Mouse (Mus musculus) myocyte (in vitro differentiated cells): ENCODE results near the gene Gcm1. TPM values are rescaled to one million over a fixed set of nuclear protein-coding genes. Genes with fewer than 3 reads are reported as not detected.

ENCODE experiments used
- H3K27me3 ChIP-seq: one replicate; pipeline ENCODE4 v1.6.1; 2011; ENCODE audit not compliant: control insufficient read depth, insufficient read depth, insufficient read length
- H3K36me3 ChIP-seq: one replicate; pipeline ENCODE4 v1.6.1; 2011; ENCODE audit not compliant: control insufficient read depth, insufficient read depth
- H3K4me2 ChIP-seq: one replicate; pipeline ENCODE4 v1.6.1; 2011; ENCODE audit warnings: low read depth, control low read depth
- H3K4me3 ChIP-seq: one replicate; pipeline ENCODE4 v1.5.1; 2011; ENCODE audit warnings: mild to moderate bottlenecking, control low read depth, moderate library complexity
- H3K79me2 ChIP-seq: one replicate; pipeline ENCODE4 v1.6.1; 2011; ENCODE audit not compliant: control insufficient read depth, insufficient read depth
- H3ac ChIP-seq: one replicate; pipeline ENCODE4 v1.6.1; 2011; ENCODE audit not compliant: control insufficient read depth, insufficient read length
- CEBPB ChIP-seq: IDR thresholded peaks from 2 replicates; pipeline ENCODE4 v1.6.1; 2011; ENCODE audit warnings: mild to moderate bottlenecking, moderate library complexity; ENCODE audit not compliant: poor library complexity, insufficient read depth, severe bottlenecking
- E2F4 ChIP-seq: IDR thresholded peaks from one replicate; pipeline ENCODE4 v1.6.1; 2011; ENCODE audit warnings: mild to moderate bottlenecking, control low read depth, moderate library complexity; ENCODE audit not compliant: insufficient read depth
- MAX ChIP-seq: IDR thresholded peaks from one replicate; pipeline ENCODE4 v1.6.1; 2011; ENCODE audit warnings: low read depth, mild to moderate bottlenecking, control low read depth
- MYOD1 ChIP-seq, 3 experiments: IDR thresholded peaks; one replicate each; pipeline ENCODE4 v1.6.1; 2011; ENCODE audit warnings: control low read depth in 2 of 3, low read depth in 2 of 3, mild to moderate bottlenecking in 2 of 3, moderate library complexity in 1 of 3; ENCODE audit not compliant: insufficient read length in 2 of 3, control insufficient read depth in 1 of 3
- MYOG ChIP-seq, 3 experiments: IDR thresholded peaks; one replicate each; pipeline ENCODE4 v1.6.1; 2011; ENCODE audit warnings: control low read depth in 2 of 3, low read depth in 2 of 3, mild to moderate bottlenecking in 2 of 3; ENCODE audit not compliant: insufficient read length in 2 of 3, control insufficient read depth in 1 of 3, insufficient read depth in 1 of 3
- POLR2A ChIP-seq: IDR thresholded peaks from one replicate; pipeline ENCODE4 v1.6.1; 2011; ENCODE audit warnings: low read depth, mild to moderate bottlenecking, control low read depth, moderate library complexity; ENCODE audit not compliant: insufficient read length
- POLR2AphosphoS2 ChIP-seq: IDR thresholded peaks from one replicate; pipeline ENCODE4 v1.6.1; 2011; ENCODE audit warnings: low read depth, control low read depth; ENCODE audit not compliant: insufficient read length
- REST ChIP-seq: IDR thresholded peaks from one replicate; pipeline ENCODE4 v1.6.1; 2011; ENCODE audit warnings: mild to moderate bottlenecking, control low read depth, moderate library complexity; ENCODE audit not compliant: insufficient read depth, insufficient read length
- SRF ChIP-seq: IDR thresholded peaks from one replicate; pipeline ENCODE4 v1.6.1; 2011; ENCODE audit warnings: low read depth; ENCODE audit not compliant: control insufficient read depth, insufficient read length
- TCF12 ChIP-seq: IDR thresholded peaks from one replicate; pipeline ENCODE4 v1.6.1; 2011; ENCODE audit warnings: mild to moderate bottlenecking, control low read depth; ENCODE audit not compliant: poor library complexity, insufficient read depth, severe bottlenecking
- TCF3 ChIP-seq: IDR thresholded peaks from one replicate; pipeline ENCODE4 v1.6.1; 2011; ENCODE audit warnings: low read depth, control low read depth; ENCODE audit not compliant: insufficient read length
- USF1 ChIP-seq: IDR thresholded peaks from one replicate; pipeline ENCODE4 v1.6.1; 2011; ENCODE audit warnings: low read depth, mild to moderate bottlenecking, control low read depth, moderate library complexity
- polyA plus RNA-seq: library from polyadenylated mRNA; unstranded; fragments of >200 nt; fragmentation: generic; extraction: Trizol; gene quantifications from one replicate; pipeline ENCODE4 v1.2.1, GENCODE M21; 2012; ENCODE audit warnings: missing spikeins

The Gcm1 gene
- polyA plus RNA-seq, 1 experiment, result not detected

GRCm38 (mm10) chr9:78084341-78084740 lies 32.6 kb downstream of the Gcm1 start:
- no peaks in the 10 kb centered on the region for H3K79me2 ChIP-seq
- no peak overlapping the region for H3K4me3 ChIP-seq
- TF ChIP-seq CEBPB, result no peak
- no peak for TF ChIP-seq E2F4
- TF ChIP-seq TCF3, result no peak
- no peak for TF ChIP-seq MYOG (IDR thresholded peaks at IDR 0.05; ENCODE audit: control insufficient read depth in 1 of 3, insufficient read depth in 1 of 3, insufficient read length in 2 of 3, low read depth in 2 of 3)
- TF ChIP-seq USF1, result no peak
- TF ChIP-seq MYOD1 (IDR thresholded peaks at IDR 0.05; ENCODE audit: control insufficient read depth in 1 of 3, insufficient read length in 2 of 3, low read depth in 2 of 3), result no peak
- TF ChIP-seq POLR2A, result no peak
- no peak for TF ChIP-seq MAX
- TF ChIP-seq SRF, result no peak
- TF ChIP-seq TCF12, result no peak
- TF ChIP-seq POLR2AphosphoS2, result no peak
- TF ChIP-seq REST, result no peak
- H3ac ChIP-seq, result no peak overlapping the region
- no peak overlapping the region for H3K4me2 ChIP-seq
- H3K27me3 ChIP-seq, result no peaks in the 10 kb centered on the region
- H3K36me3 ChIP-seq, result peaks cover 40% of the 10 kb centered on the region

GRCm38 (mm10) chr9:78085722-78086287 lies 34.1 kb downstream of the Gcm1 start:
- H3K36me3 ChIP-seq, result peaks cover 41% of the 10 kb centered on the region
- H3K4me2 ChIP-seq, result no peak overlapping the region
- H3K27me3 ChIP-seq, result no peaks in the 10 kb centered on the region
- TF ChIP-seq MYOG (IDR thresholded peaks at IDR 0.05; ENCODE audit: control insufficient read depth in 1 of 3, insufficient read depth in 1 of 3, insufficient read length in 2 of 3, low read depth in 2 of 3), result no peak
- no peak for TF ChIP-seq E2F4
- no peak for TF ChIP-seq TCF12
- TF ChIP-seq TCF3, result no peak
- no peak for TF ChIP-seq USF1
- TF ChIP-seq SRF, result no peak
- TF ChIP-seq POLR2A, result no peak
- no peak for TF ChIP-seq CEBPB
- no peak for TF ChIP-seq REST
- no peak for TF ChIP-seq POLR2AphosphoS2
- TF ChIP-seq MAX, result no peak
- no peak overlapping the region for H3K4me3 ChIP-seq
- no peak overlapping the region for H3ac ChIP-seq
- no peaks in the 10 kb centered on the region for H3K79me2 ChIP-seq

DNA sequence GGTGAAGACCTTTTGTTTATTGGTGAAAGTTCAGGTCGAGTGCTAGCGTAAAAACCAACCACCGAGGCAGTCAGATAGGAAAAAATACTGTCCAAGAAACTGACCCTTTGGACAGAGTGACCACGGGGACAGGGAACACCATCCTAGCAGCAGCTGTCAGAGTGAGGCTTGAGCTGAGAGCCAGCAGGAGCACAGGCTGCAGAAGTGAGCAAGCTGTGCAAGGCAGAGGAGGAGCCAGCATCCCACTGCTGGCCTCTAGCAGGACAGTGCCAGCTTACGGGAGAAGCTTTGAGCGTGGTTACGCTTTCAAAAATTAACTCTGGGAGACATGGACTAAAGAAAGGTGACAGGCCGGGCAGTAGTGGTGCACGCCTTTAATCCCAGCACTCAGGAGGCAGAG lies 36.0 kb downstream of the Gcm1 start:
- Histone ChIP-seq H3K27me3 (no peaks in the 10 kb centered on the region), H3K4me3 (no peak overlapping the region), H3ac (no peak overlapping the region), H3K4me2 (no peak overlapping the region), H3K36me3 (peaks cover 39% of the 10 kb centered on the region), H3K79me2 (no peaks in the 10 kb centered on the region)
- TF ChIP-seq USF1, result no peak
- no peak for TF ChIP-seq MYOG (IDR thresholded peaks at IDR 0.05; ENCODE audit: control insufficient read depth in 1 of 3, insufficient read depth in 1 of 3, insufficient read length in 2 of 3, low read depth in 2 of 3)
- no peak for TF ChIP-seq TCF3
- no peak for TF ChIP-seq POLR2AphosphoS2
- no peak for TF ChIP-seq MYOD1 (IDR thresholded peaks at IDR 0.05; ENCODE audit: control insufficient read depth in 1 of 3, insufficient read length in 2 of 3, low read depth in 2 of 3)
- TF ChIP-seq POLR2A, result no peak

- H3ac ChIP-seq, result no peak overlapping the region
- peaks cover 44% of the 10 kb centered on the region for H3K36me3 ChIP-seq
Measured at GRCm38 (mm10) chr9:78088521-78088920, 36.8 kb downstream of the Gcm1 start.

GRCm38 (mm10) chr9:78088971-78089370 lies 37.2 kb downstream of the Gcm1 start:
- Histone ChIP-seq H3K4me2 (no peak overlapping the region), H3K36me3 (peaks cover 44% of the 10 kb centered on the region), H3ac (no peak overlapping the region), H3K4me3 (no peak overlapping the region), H3K27me3 (no peaks in the 10 kb centered on the region), H3K79me2 (no peaks in the 10 kb centered on the region)
- no peak for TF ChIP-seq MYOD1 (IDR thresholded peaks at IDR 0.05; ENCODE audit: control insufficient read depth in 1 of 3, insufficient read length in 2 of 3, low read depth in 2 of 3)
- TF ChIP-seq TCF12, result no peak
- no peak for TF ChIP-seq MAX
- TF ChIP-seq POLR2AphosphoS2, result no peak
- TF ChIP-seq TCF3, result no peak
- TF ChIP-seq SRF, result no peak
- no peak for TF ChIP-seq USF1
- no peak for TF ChIP-seq CEBPB
- TF ChIP-seq REST, result no peak
- TF ChIP-seq POLR2A, result no peak
- TF ChIP-seq E2F4, result no peak
- no peak for TF ChIP-seq MYOG (IDR thresholded peaks at IDR 0.05; ENCODE audit: control insufficient read depth in 1 of 3, insufficient read depth in 1 of 3, insufficient read length in 2 of 3, low read depth in 2 of 3)

More at GRCm38 (mm10) chr9:78088521-78088920, 36.8 kb downstream of the Gcm1 start:
- TF ChIP-seq MYOG (IDR thresholded peaks at IDR 0.05; ENCODE audit: control insufficient read depth in 1 of 3, insufficient read depth in 1 of 3, insufficient read length in 2 of 3, low read depth in 2 of 3) (no peak), REST (no peak), POLR2AphosphoS2 (no peak), SRF (no peak), MAX (no peak), POLR2A (no peak), E2F4 (no peak), TCF12 (no peak), TCF3 (no peak), CEBPB (no peak), MYOD1 (IDR thresholded peaks at IDR 0.05; ENCODE audit: control insufficient read depth in 1 of 3, insufficient read length in 2 of 3, low read depth in 2 of 3) (no peak), USF1 (no peak)
- no peak overlapping the region for H3K4me2 ChIP-seq
- H3K79me2 ChIP-seq, result no peaks in the 10 kb centered on the region
- no peak overlapping the region for H3K4me3 ChIP-seq
- H3K27me3 ChIP-seq, result no peaks in the 10 kb centered on the region
